Mouse (Mus musculus) stomach, embryonic 16.5 days (tissue): ENCODE results near the gene Stard9. TPM values are rescaled to one million over a fixed set of nuclear protein-coding genes. Genes with fewer than 3 reads are reported as not detected.

Experiments used
- ATAC-seq: fragments of 200-750 bp; cut with Nextera tagmentation; 2 replicates; pipeline ENCODE4 v1.8.0; 2017; ENCODE audit warnings: moderate number of reproducible peaks, moderate TSS enrichment; ENCODE audit not compliant: insufficient read depth, low FRiP score
- H3K27ac ChIP-seq: fragments of 300-500 bp; sonication (generic); 2 replicates; pipeline ENCODE4 v1.5.1; 2014; ENCODE audit warnings: low read length
- H3K27me3 ChIP-seq: fragments of 300-500 bp; sonication (generic); 2 replicates; pipeline ENCODE4 v1.6.1; 2014; ENCODE audit warnings: low read length, control low read depth, mixed read lengths; ENCODE audit not compliant: control insufficient read depth, insufficient read depth
- H3K36me3 ChIP-seq: fragments of 300-500 bp; sonication (generic); 2 replicates; pipeline ENCODE4 v1.6.1; 2014; ENCODE audit warnings: low read length; ENCODE audit not compliant: control insufficient read depth, insufficient read depth
- H3K4me1 ChIP-seq: fragments of 300-500 bp; sonication (generic); 2 replicates; pipeline ENCODE4 v1.6.1; 2014; ENCODE audit warnings: low read length, control low read depth, mixed read lengths; ENCODE audit not compliant: control insufficient read depth, insufficient read depth
- H3K4me2 ChIP-seq: fragments of 300-500 bp; sonication (generic); 2 replicates; pipeline ENCODE4 v1.6.1; 2014; ENCODE audit warnings: low read depth, low read length, mixed read lengths
- H3K4me3 ChIP-seq: fragments of 300-500 bp; sonication (generic); replicated peaks from 2 replicates; pipeline ENCODE4 v1.5.1; 2014; ENCODE audit warnings: mild to moderate bottlenecking, low read length
- H3K9ac ChIP-seq: fragments of 300-500 bp; sonication (generic); 2 replicates; pipeline ENCODE4 v1.6.1; 2014; ENCODE audit warnings: low read length
- H3K9me3 ChIP-seq: fragments of 300-500 bp; sonication (generic); replicated peaks from 2 replicates; pipeline ENCODE4 v1.6.1; 2016; ENCODE audit warnings: low read length, control low read depth; ENCODE audit not compliant: control insufficient read depth
- WGBS: fragments of 180-500 bp; shearing (Covaris S2); extraction: QIAGEN DNeasy Blood & Tissue Kit; methylation state at CpG from one replicate; pipeline ENCODE4 v1.1.7; 2014; 5-methylcytosine and 5-hydroxymethylcytosine counted together
- polyA plus RNA-seq: library from polyadenylated mRNA; unstranded; fragments of >200 nt; fragmentation: Nextera tagmentation; extraction: Ambion mirVana; gene quantifications from 2 replicates; pipeline ENCODE4 v1.2.1, GENCODE M21; 2015

The Stard9 gene
- polyA plus RNA-seq, 1 experiment from 2014 or later = 5.7 TPM

DNA sequence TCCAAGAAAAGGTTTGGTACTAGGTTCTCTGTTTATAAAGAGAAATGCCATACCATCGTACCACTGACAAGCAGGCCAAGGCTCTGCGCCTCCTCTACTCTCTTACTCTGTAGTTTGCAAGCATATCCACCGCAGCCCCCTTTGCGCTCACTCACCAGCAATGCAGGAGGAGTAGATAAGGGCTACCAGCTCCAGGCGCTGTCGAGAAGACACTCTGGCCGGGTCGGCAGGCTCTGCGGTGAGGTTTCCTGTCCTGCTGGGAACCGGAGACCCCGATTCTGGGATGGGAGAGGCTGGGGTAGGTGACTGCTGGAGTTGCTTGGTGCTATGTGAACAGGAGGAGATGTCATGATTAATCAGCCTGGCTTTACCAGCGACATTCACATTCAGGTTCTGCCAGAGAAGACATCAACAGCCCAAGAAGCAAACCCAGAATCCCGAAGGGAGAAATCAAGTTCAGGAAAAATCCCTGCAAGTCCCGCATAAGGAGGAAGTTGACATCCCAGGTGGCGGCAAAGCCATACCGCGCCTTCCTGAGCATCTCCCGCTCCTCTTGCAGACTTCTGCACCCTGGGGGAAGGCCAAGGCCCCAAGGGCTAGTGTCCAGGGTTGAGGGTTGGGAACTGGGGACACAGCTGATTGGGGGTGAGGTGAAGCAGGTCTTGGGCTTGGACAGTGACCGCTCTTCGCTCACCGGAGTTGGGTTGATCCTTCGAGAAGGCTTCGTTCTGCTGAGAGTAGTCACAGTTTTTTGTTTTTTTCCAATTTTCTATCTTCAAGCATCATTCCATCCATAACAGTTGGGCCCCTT lies 101.1 kb downstream of the Stard9 start:
- H3K9me3 ChIP-seq = no peaks in the 10 kb centered on the region
- no peaks in the 10 kb centered on the region for H3K27me3 ChIP-seq
- H3K9ac ChIP-seq = peak overlapping the region; percentile 94
- ATAC-seq = no peak
- peaks cover 15% of the 10 kb centered on the region; the same call in 1 of the 2 replicates for H3K36me3 ChIP-seq
- H3K4me1 ChIP-seq = peaks cover 19% of the 10 kb centered on the region
- peak overlapping the region; percentile 94 for H3K4me3 ChIP-seq
- H3K4me2 ChIP-seq = peak overlapping the region; percentile 94
- WGBS = 4% methylated on average over 23 of the region's 23 CpGs
- peak overlapping the region; percentile 95; the same call in 1 of the 2 replicates for H3K27ac ChIP-seq

DNA sequence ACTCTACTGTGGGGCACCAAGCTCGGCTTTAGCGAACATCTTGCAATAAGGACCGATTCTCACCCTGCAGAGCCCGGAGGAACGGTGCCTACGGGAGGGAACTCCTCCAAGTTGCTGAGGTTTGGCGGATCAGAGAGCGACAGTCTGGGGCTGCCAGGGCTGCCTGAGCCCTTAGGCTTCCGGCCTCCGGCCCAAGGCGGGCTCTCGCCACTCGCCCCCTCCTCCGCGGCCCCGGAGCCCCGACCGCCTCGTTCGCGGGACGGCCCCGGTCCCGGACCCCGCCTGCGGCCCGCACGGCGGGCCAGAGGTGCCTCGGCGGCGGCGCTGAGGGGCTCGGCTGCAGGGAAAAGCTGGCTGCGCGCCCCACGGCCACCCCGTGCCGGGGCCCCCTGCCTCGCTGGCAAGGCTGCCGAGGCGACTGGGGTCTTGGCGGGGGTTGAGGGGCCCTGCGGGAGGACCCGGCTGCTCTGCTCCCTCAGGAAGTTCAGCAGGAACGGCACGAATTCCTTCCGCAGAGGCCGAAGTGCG lies 101.8 kb downstream of the Stard9 start:
- under 1% methylated on average over 50 of the region's 50 CpGs for WGBS
- H3K4me3 ChIP-seq = peak overlapping the region; percentile 94
- H3K36me3 ChIP-seq = peaks cover 10% of the 10 kb centered on the region; the same call in 1 of the 2 replicates
- H3K4me1 ChIP-seq = peaks cover 19% of the 10 kb centered on the region
- peak; percentile 31; the same call in 1 of the 2 replicates for ATAC-seq
- peak overlapping the region; percentile 94 for H3K9ac ChIP-seq
- H3K9me3 ChIP-seq = no peaks in the 10 kb centered on the region
- peak overlapping the region; percentile 94 for H3K4me2 ChIP-seq
- peak overlapping the region; percentile 95 for H3K27ac ChIP-seq
- no peaks in the 10 kb centered on the region for H3K27me3 ChIP-seq

DNA sequence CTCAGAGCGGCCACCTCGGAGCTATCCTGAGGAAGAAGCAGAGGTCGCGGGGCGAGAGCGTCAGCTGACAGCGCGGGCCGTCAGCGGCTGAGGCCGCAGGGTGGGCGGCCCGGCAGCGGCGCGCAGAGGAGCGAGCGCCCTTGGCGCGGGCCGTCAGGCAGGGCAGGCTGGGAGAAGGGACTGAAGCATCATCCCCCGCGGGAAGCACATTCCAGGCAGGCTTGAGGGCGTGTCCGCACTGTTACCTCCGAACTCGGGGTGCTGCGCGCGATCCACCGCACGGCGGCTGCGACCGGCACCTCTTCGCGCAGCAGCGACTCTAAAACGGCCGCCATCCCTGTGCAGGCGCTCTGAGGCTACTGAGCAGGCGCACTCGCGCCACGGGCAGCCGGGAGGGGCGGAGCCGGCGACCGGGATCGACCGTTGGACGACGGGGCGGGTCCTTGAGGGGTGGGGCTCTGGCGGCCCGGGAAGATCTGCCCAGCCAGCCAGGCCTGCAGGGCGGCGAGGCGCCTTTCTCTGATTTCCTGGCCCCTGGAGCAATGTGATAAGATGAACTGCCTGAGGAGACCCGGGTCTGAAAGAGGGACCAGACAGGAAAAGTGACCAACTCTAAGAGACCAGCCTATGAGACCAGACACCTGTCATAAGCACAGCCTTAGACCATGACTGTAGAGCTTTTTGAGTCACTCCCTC lies 102.4 kb downstream of the Stard9 start:
- WGBS = under 1% methylated on average over 61 of the region's 61 CpGs
- peak overlapping the region; percentile 94 for H3K4me2 ChIP-seq
- H3K27ac ChIP-seq = peak overlapping the region; percentile 95
- H3K4me1 ChIP-seq = peaks cover 19% of the 10 kb centered on the region
- H3K4me3 ChIP-seq = peak overlapping the region; percentile 94
- no peaks in the 10 kb centered on the region for H3K27me3 ChIP-seq
- peaks cover 9% of the 10 kb centered on the region; the same call in 1 of the 2 replicates for H3K36me3 ChIP-seq
- peak overlapping the region; percentile 94 for H3K9ac ChIP-seq
- H3K9me3 ChIP-seq = no peaks in the 10 kb centered on the region
- peak; percentile 99 for ATAC-seq

DNA sequence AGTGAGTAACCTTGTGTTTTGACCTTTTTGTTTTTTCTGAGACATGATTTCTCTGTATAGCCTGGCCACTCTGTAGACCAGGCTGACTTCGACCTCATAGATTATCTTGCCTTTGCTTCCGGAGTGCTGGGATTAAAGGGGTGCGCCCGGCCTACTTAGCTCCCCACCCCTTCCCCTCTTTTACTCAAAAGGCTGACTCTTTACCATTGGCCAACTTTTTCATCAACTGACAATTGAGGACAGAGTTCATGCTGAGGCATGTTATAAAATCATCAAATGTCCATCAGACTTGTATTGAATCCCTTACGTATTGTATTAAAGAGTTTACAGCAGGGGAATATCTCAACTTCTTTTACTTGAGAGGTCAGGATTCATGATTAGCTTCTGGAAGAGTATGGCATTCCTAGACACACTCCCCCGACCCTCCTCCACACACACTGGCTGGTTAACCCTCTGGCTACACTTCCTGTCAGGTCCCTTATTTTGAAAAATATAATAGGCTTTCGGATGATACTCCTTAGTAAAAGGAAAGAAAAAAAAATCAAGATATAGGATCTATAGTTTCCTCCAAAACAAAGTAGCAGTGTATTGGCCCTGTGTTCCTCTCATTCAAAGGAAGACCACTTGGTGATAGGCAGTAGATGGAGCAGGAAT lies 103.1 kb downstream of the Stard9 start:
- Histone ChIP-seq H3K27ac (peak overlapping the region; percentile 95), H3K4me2 (peak overlapping the region; percentile 94), H3K27me3 (no peaks in the 10 kb centered on the region), H3K4me1 (peaks cover 19% of the 10 kb centered on the region), H3K36me3 (0 out of 2 replicates have a peak, but pooled peaks cover 5% of the 10 kb centered on the region), H3K9ac (peak overlapping the region; percentile 94), H3K9me3 (no peaks in the 10 kb centered on the region), H3K4me3 (peak overlapping the region; percentile 94)
- WGBS = 37% methylated on average over 7 of the region's 7 CpGs
- ATAC-seq = no peak

DNA sequence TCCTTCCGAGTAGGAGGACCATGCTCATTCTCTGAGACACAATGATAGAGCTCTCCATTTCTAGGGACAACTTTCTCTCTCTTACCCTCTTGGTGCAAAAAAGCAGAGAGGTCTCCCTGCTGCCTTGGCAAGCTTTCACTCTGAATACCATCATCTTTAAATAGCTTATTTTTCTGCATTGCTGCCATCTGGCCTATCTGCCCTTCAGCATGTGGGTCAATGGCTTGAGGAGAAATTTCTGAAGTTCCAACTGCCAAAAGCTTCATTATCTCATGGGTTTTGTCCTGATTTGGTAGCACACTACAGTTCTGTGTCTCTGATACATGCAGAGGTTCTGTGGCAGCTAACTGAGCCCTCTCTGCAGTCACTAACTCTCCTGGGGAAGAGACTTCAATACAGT lies 116.6 kb downstream of the Stard9 start:
- Histone ChIP-seq H3K4me3 (no peak overlapping the region), H3K27ac (no peak overlapping the region), H3K9me3 (no peaks in the 10 kb centered on the region), H3K4me1 (no peaks in the 10 kb centered on the region), H3K27me3 (no peaks in the 10 kb centered on the region), H3K9ac (no peak overlapping the region), H3K36me3 (peaks cover 11% of the 10 kb centered on the region), H3K4me2 (no peak overlapping the region)
- ATAC-seq = no peak
- 93% methylated on average over 1 of the region's 1 CpGs for WGBS

DNA sequence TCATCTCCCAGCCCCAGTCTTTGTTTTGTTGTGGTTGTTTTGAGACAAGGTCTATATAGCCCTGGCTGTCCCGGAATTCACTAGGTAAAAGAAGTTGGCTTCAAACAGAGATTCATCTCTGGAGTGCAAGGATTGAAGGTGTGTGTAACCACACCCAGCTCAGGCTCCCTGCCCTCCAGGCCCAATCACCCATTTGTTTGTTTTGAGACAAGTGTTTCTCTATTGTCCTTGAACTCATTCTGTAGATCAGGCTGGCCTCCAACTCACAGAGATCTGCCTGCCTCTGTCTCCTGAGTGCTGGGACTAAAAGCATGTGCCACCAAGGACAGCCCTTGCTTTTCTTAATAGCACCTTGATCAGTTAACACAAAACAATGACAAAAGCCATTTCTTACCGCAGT lies 119.1 kb downstream of the Stard9 start:
- Histone ChIP-seq H3K9me3 (no peaks in the 10 kb centered on the region), H3K4me1 (no peaks in the 10 kb centered on the region), H3K9ac (no peak overlapping the region), H3K27me3 (no peaks in the 10 kb centered on the region), H3K36me3 (peaks cover 11% of the 10 kb centered on the region), H3K4me2 (no peak overlapping the region), H3K4me3 (no peak overlapping the region), H3K27ac (no peak overlapping the region)
- no peak for ATAC-seq
- 88% methylated on average over 2 of the region's 2 CpGs for WGBS

DNA sequence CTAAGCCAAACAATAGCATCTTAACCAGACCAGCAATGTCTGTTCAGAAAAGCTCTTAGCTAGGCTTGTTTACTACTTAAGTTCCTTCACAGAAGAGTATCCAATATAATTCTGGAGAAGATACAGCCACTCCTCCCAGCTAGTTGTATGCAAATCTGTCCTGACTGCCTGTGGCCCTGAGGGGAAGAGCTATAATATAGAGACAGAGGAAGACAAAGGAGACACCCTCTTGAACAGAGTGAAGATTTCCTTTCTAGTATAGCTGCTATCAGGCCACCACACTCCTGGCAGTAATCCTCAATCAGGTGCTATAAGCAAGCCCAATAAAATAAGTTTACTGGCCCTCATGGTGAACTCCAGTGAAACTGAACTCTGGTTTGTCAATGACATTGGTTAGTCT lies 133.0 kb downstream of the Stard9 start:
- no peak for ATAC-seq
- Histone ChIP-seq H3K27me3 (no peaks in the 10 kb centered on the region), H3K36me3 (no peaks in the 10 kb centered on the region), H3K4me3 (no peak overlapping the region), H3K9ac (no peak overlapping the region), H3K27ac (no peak overlapping the region), H3K4me1 (no peaks in the 10 kb centered on the region), H3K4me2 (no peak overlapping the region), H3K9me3 (no peaks in the 10 kb centered on the region)

DNA sequence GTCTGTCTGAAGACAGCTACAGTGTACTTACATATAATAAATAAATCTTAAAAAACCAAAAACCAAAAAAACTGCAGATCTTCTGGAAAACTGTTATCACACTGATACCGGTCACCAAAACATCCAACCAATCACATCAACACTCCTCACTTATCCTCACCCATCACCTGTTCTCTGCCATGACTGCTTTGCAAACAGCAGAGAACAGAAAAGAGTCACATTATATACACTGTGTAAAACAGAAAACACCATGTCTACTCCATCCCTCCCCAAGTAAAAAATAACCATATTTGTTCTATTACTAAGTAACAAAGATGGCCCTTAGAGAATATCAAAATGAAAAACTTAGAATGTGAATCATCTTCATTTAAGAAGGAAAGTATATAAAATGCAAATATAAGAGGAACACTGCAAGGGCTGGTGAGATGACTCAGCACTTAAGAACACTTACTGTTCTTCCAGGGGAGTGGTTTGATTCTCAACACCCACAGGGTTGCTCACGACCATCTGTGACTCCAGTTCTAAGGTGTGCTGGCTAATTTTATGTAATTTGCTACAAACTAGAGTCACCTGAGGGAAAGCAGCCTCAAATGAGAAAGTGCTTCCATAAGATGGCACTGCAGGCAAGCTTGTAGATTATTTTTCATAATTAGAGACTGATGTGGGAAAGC lies 141.5 kb downstream of the Stard9 start:
- 85% methylated on average over 2 of the region's 2 CpGs for WGBS
- Histone ChIP-seq H3K27me3 (no peaks in the 10 kb centered on the region), H3K9me3 (no peaks in the 10 kb centered on the region), H3K4me2 (no peak overlapping the region), H3K36me3 (no peaks in the 10 kb centered on the region), H3K27ac (no peak overlapping the region), H3K4me1 (no peaks in the 10 kb centered on the region), H3K4me3 (no peak overlapping the region), H3K9ac (no peak overlapping the region)
- no peak for ATAC-seq
